Mouse (Mus musculus) neural tube, embryonic 13.5 days (tissue): ENCODE data around the gene Rpl10a. TPM values are rescaled to one million over a fixed set of nuclear protein-coding genes. Genes with fewer than 3 reads are reported as not detected.

Experiments used
- ATAC-seq: fragments of 200-750 bp; cut with Nextera tagmentation; 2 replicates; pipeline ENCODE4 v1.8.0; 2017; ENCODE audit warnings: low read depth, mild to moderate bottlenecking, moderate TSS enrichment, moderate library complexity
- H3K27ac ChIP-seq: fragments of 300-500 bp; sonication (generic); replicated peaks from 2 replicates; pipeline ENCODE4 v1.5.1; 2015; ENCODE audit warnings: moderate library complexity, mild to moderate bottlenecking, inconsistent platforms
- H3K27me3 ChIP-seq: fragments of 300-500 bp; sonication (generic); 2 replicates; pipeline ENCODE4 v1.6.1; 2015; ENCODE audit warnings: mild to moderate bottlenecking, inconsistent platforms
- H3K36me3 ChIP-seq: fragments of 300-500 bp; sonication (generic); 2 replicates; pipeline ENCODE4 v1.6.1; 2015; ENCODE audit warnings: mild to moderate bottlenecking, inconsistent platforms
- H3K4me1 ChIP-seq: fragments of 300-500 bp; sonication (generic); replicated peaks from 2 replicates; pipeline ENCODE4 v1.6.1; 2015; ENCODE audit warnings: inconsistent platforms
- H3K4me2 ChIP-seq: fragments of 300-500 bp; sonication (generic); 2 replicates; pipeline ENCODE4 v1.6.1; 2015; ENCODE audit warnings: inconsistent platforms, mild to moderate bottlenecking, moderate library complexity
- H3K4me3 ChIP-seq: fragments of 300-500 bp; sonication (generic); 2 replicates; pipeline ENCODE4 v1.5.1; 2015; ENCODE audit warnings: mild to moderate bottlenecking, inconsistent platforms
- H3K9ac ChIP-seq: fragments of 300-500 bp; sonication (generic); 2 replicates; pipeline ENCODE4 v1.6.1; 2015; ENCODE audit warnings: moderate library complexity, mild to moderate bottlenecking, inconsistent platforms
- H3K9me3 ChIP-seq: fragments of 300-500 bp; sonication (generic); 2 replicates; pipeline ENCODE4 v1.6.1; 2016; ENCODE audit warnings: inconsistent platforms
- WGBS: fragments of 180-500 bp; shearing (Covaris S2); methylation state at CpG from one replicate; pipeline ENCODE4 v1.1.7; 2015; 5-methylcytosine and 5-hydroxymethylcytosine counted together
- polyA plus RNA-seq: library from polyadenylated mRNA; unstranded; fragments of >200 nt; fragmentation: Nextera tagmentation; extraction: Ambion mirVana; gene quantifications from 2 replicates; pipeline ENCODE4 v1.2.1, GENCODE M21; 2015

Rpl10a gene
- polyA plus RNA-seq, 1 experiment from 2014 or later = 381 TPM

DNA sequence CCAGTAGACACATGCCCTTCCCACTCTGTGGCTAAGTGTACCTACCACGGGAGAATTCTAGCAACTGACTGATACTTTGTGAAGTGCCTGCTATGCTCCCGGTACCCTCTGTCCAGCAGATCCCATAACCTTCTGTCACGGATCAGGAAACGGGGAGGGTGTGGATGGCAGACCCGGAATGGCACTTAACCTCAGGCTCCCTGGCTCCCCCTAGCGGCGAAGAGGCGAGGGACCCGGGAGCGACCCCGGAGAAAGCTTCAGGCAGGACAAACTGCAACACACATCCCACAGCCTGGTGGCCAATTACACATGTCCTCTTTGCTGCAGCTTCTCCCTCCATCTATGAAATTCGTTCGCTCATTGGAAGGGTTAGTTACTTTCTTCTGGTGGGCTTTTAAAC lies 40.2 kb downstream of the Rpl10a start:
- 5% methylated on average over 13 of the region's 13 CpGs for WGBS
- Histone ChIP-seq H3K9ac (no peak overlapping the region), H3K27ac (no peak overlapping the region), H3K4me2 (no peak overlapping the region), H3K27me3 (peaks cover 36% of the 10 kb centered on the region), H3K9me3 (no peaks in the 10 kb centered on the region), H3K36me3 (no peaks in the 10 kb centered on the region), H3K4me3 (no peak overlapping the region), H3K4me1 (peaks cover 12% of the 10 kb centered on the region)
- no peak for ATAC-seq

DNA sequence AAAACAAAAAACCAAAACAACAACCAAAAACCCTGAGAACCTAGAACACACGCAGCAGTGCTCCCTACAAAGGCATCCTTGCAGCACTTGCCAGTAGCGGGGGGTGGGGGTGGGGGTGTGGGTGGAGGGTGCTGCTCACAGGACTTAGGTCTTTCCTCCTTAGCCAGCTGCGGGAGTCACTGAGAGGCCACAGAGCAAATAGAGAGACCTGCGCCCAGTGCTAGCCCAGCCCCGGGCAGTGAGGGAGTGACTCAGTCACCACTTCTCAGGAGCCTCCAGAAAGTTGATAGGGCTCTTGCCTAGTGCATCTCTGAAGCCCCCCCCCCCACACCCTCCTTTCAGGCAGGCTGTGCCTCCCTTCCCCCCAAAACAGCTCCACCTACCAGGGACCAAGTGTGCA lies 40.8 kb downstream of the Rpl10a start:
- no peaks in the 10 kb centered on the region for H3K9me3 ChIP-seq
- H3K4me2 ChIP-seq = no peak overlapping the region
- H3K4me3 ChIP-seq = no peak overlapping the region
- no peak overlapping the region for H3K27ac ChIP-seq
- H3K4me1 ChIP-seq = peaks cover 6% of the 10 kb centered on the region
- no peak overlapping the region for H3K9ac ChIP-seq
- ATAC-seq = no peak
- no peaks in the 10 kb centered on the region for H3K36me3 ChIP-seq
- WGBS = 88% methylated on average over 5 of the region's 5 CpGs
- H3K27me3 ChIP-seq = peaks cover 36% of the 10 kb centered on the region

DNA sequence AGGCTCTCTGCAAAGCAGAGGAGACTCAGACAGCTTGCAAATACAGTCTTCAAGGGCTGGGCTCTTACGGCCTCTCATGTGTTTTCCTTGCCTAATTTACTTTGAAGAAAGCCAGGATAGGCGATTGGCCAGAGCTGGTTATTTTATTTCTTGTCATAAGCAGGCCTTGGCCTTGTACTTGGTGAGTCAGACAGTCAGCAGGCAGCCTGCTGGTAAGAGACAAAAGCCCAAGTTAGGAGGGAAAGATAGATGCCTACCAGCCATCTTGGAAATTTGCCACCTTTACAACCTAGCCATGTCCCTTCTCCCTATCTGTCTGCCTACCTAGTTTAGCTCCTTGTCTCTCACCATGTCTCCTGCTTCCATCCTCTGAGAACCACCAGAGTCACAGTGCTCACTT lies 43.0 kb downstream of the Rpl10a start:
- no peak for ATAC-seq
- no peaks in the 10 kb centered on the region for H3K36me3 ChIP-seq
- H3K4me1 ChIP-seq = 0 out of 2 replicates have a peak, but pooled peaks cover 3% of the 10 kb centered on the region
- peaks cover 37% of the 10 kb centered on the region for H3K27me3 ChIP-seq
- 67% methylated on average over 2 of the region's 2 CpGs for WGBS
- H3K9me3 ChIP-seq = no peaks in the 10 kb centered on the region
- H3K9ac ChIP-seq = no peak overlapping the region
- H3K4me3 ChIP-seq = no peak overlapping the region
- H3K27ac ChIP-seq = no peak overlapping the region
- no peak overlapping the region for H3K4me2 ChIP-seq

DNA sequence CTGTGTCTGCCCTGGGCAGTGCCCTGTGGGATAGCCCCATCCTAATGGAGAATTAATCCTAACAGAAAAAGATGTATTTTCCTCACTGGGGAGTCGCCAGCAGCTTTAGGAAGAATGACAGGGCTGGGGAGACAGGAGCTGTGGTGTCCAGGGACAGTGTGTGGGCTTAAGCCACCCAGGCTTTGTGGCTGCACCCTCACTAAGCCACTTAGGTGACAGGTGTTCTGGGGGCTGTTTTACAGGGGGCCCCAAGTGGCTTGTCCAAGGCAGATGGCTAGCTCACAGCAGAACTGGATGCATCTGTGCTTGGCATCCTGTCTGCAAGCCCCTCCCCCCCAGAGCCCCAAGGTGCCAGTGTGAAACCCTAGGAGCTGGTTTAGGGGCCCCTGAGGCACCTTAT lies 43.7 kb downstream of the Rpl10a start:
- Histone ChIP-seq H3K27ac (no peak overlapping the region), H3K4me3 (no peak overlapping the region), H3K27me3 (peaks cover 42% of the 10 kb centered on the region), H3K9me3 (no peaks in the 10 kb centered on the region), H3K4me1 (0 out of 2 replicates have a peak, but pooled peaks cover 3% of the 10 kb centered on the region), H3K4me2 (no peak overlapping the region), H3K36me3 (no peaks in the 10 kb centered on the region), H3K9ac (no peak overlapping the region)
- 70% methylated on average over 1 of the region's 1 CpGs for WGBS
- ATAC-seq = no peak

DNA sequence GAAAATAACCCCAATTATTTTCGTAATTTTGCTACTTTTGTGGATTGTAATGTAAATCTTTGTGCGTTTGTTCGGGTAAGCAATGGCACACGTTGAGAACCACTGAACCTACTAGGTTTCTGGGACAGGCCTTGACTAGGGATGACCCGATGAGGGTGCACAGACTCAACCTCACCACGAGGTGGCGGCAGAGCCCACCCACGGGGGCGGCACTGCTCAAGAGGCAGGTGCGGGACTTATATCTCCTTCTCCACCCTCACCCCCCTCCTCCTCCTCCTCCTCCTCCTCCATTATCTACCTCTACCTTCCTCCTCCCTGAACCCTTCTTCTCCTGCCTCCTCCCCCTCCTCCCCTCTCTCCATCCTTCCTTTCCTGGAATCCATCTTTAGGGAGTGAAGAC lies 45.5 kb downstream of the Rpl10a start:
- H3K27ac ChIP-seq = no peak overlapping the region
- ATAC-seq = no peak
- H3K36me3 ChIP-seq = no peaks in the 10 kb centered on the region
- no peaks in the 10 kb centered on the region for H3K9me3 ChIP-seq
- no peak overlapping the region for H3K9ac ChIP-seq
- H3K27me3 ChIP-seq = peaks cover 38% of the 10 kb centered on the region
- no peak overlapping the region for H3K4me3 ChIP-seq
- 0 out of 2 replicates have a peak, but pooled peaks cover 3% of the 10 kb centered on the region for H3K4me1 ChIP-seq
- H3K4me2 ChIP-seq = no peak overlapping the region
- 13% methylated on average over 10 of the region's 10 CpGs for WGBS

DNA sequence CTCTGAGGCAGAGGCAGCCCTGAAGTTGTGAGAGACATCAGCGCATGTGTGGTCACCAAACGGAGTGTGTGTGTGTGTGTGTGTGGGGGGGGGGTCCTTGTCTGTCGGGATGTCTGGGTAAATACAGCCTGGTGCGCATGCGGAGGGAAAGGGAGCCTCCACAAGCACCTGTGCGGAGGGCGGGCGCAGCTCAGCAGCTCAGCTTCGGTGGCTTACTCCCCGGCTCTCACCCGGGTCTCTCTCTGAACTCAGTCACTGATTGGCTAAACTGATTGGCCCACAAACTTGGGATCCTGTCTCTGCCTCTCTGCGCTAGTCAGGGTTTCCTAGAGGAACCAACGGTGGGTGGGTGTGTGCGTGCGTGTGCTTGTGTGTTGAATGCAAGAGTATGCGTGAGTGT lies 46.2 kb downstream of the Rpl10a start:
- no peak for ATAC-seq
- no peak overlapping the region for H3K4me2 ChIP-seq
- H3K9me3 ChIP-seq = no peaks in the 10 kb centered on the region
- H3K9ac ChIP-seq = no peak overlapping the region
- no peak overlapping the region for H3K4me3 ChIP-seq
- no peaks in the 10 kb centered on the region for H3K36me3 ChIP-seq
- peaks cover 38% of the 10 kb centered on the region for H3K27me3 ChIP-seq
- no peak overlapping the region for H3K27ac ChIP-seq
- H3K4me1 ChIP-seq = 0 out of 2 replicates have a peak, but pooled peaks cover 3% of the 10 kb centered on the region
- 19% methylated on average over 16 of the region's 16 CpGs for WGBS

DNA sequence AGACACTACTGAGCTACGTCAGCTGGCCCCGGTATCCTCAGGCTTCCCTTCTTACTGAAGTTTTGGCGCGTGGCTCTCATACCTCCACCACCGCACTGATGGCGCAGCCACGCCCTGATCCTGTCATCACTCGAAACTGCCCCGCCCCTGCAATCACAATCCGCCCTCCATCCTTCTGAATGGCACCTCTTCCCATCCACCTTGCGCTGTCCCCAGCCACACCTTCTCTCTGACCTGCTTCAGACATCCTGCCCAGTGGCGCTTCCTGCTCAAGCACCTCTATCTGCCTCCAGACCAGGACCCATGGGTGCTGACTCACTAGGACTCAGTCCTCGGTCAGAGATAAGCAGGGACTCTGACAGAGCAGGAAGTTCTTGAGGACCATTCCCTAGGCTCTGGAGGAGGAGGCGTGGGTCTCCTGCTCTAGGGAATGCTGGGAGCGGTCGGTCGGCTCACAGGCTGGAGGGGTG lies 47.4 kb downstream of the Rpl10a start:
- H3K4me1 ChIP-seq = 0 out of 2 replicates have a peak, but pooled peaks cover 3% of the 10 kb centered on the region
- ATAC-seq = no peak
- H3K36me3 ChIP-seq = no peaks in the 10 kb centered on the region
- WGBS = 6% methylated on average over 17 of the region's 17 CpGs
- H3K27ac ChIP-seq = no peak overlapping the region
- H3K4me2 ChIP-seq = no peak overlapping the region
- peaks cover 38% of the 10 kb centered on the region for H3K27me3 ChIP-seq
- no peaks in the 10 kb centered on the region for H3K9me3 ChIP-seq
- no peak overlapping the region for H3K4me3 ChIP-seq
- H3K9ac ChIP-seq = no peak overlapping the region

DNA sequence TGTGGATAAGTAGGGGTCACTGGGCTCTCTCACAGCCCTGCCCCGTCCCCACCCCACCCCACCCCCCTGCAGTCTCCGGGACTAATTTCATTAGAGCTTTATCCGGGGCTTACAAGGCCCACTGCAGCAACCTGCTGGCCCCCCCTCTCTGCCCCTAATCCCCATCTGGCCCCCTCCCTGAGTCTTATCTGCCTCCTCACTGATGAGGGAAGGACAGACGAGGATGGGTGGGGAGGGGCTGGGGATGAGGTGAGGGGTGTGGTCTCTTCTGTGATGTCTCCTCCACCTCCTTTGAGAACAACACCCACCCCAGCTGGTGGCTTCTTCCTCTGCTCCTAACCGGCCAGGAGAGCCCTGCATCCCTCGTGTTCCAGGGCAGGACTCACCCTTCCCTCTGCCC lies 52.0 kb downstream of the Rpl10a start:
- WGBS = 11% methylated on average over 6 of the region's 6 CpGs
- Histone ChIP-seq H3K9ac (no peak overlapping the region), H3K4me2 (no peak overlapping the region), H3K27ac (no peak overlapping the region), H3K4me3 (no peak overlapping the region), H3K36me3 (no peaks in the 10 kb centered on the region), H3K27me3 (peaks cover 18% of the 10 kb centered on the region), H3K4me1 (0 out of 2 replicates have a peak, but pooled peaks cover 3% of the 10 kb centered on the region), H3K9me3 (no peaks in the 10 kb centered on the region)
- ATAC-seq = no peak

Other genes starting within 250 kb of the Rpl10a start
- gene Tcp11, start 247.8 kb upstream of the Rpl10a start, polyA plus RNA-seq = 1.5 and 2.5 TPM in 2 replicates
- 5.2 and 5.6 TPM in 2 replicates for gene Scube3, start 186.3 kb upstream of the Rpl10a start, polyA plus RNA-seq
- gene Zfp523, start 151.3 kb upstream of the Rpl10a start, polyA plus RNA-seq = 41.4 and 46.0 TPM in 2 replicates
- gene Def6, start 120.7 kb upstream of the Rpl10a start, polyA plus RNA-seq = 5.6 TPM in 2 replicates
- 1.4 and 2.6 TPM in 2 replicates for gene Ppard, start 95.8 kb upstream of the Rpl10a start, polyA plus RNA-seq
- gene Fance, start 15.0 kb upstream of the Rpl10a start, polyA plus RNA-seq = 23.2 and 23.3 TPM in 2 replicates
- gene Tead3, start 22.3 kb downstream of the Rpl10a start, polyA plus RNA-seq = 2.1 and 2.8 TPM in 2 replicates
- 2.7 and 2.8 TPM in 2 replicates for gene Tulp1, start 36.8 kb downstream of the Rpl10a start, polyA plus RNA-seq
- 25.1 and 26.6 TPM in 2 replicates for gene Fkbp5, start 189.1 kb downstream of the Rpl10a start, polyA plus RNA-seq
- gene Armc12, start 202.3 kb downstream of the Rpl10a start, polyA plus RNA-seq = not detected in 2 replicates
- gene Clpsl2, start 220.9 kb downstream of the Rpl10a start, polyA plus RNA-seq = not detected in 2 replicates
- not detected in 2 replicates for gene Clps, start 232.3 kb downstream of the Rpl10a start, polyA plus RNA-seq
- 7.9 and 8.2 TPM in 2 replicates for gene Lhfpl5, start 247.2 kb downstream of the Rpl10a start, polyA plus RNA-seq